Mouse (Mus musculus) neural tube, embryonic 13.5 days (tissue): ENCODE data around the gene Itpripl2. TPM values are rescaled to one million over a fixed set of nuclear protein-coding genes. Genes with fewer than 3 reads are reported as not detected.
A peak's percentile ranks its signal among the peaks of the same experiment; 100 is the strongest.

Experiments
- ATAC-seq: fragments of 200-750 bp; cut with Nextera tagmentation; 2 replicates; pipeline ENCODE4 v1.8.0; 2017; ENCODE audit warnings: low read depth, mild to moderate bottlenecking, moderate TSS enrichment, moderate library complexity
- H3K27ac ChIP-seq: fragments of 300-500 bp; sonication (generic); replicated peaks from 2 replicates; pipeline ENCODE4 v1.5.1; 2015; ENCODE audit warnings: moderate library complexity, mild to moderate bottlenecking, inconsistent platforms
- H3K27me3 ChIP-seq: fragments of 300-500 bp; sonication (generic); 2 replicates; pipeline ENCODE4 v1.6.1; 2015; ENCODE audit warnings: mild to moderate bottlenecking, inconsistent platforms
- H3K36me3 ChIP-seq: fragments of 300-500 bp; sonication (generic); 2 replicates; pipeline ENCODE4 v1.6.1; 2015; ENCODE audit warnings: mild to moderate bottlenecking, inconsistent platforms
- H3K4me1 ChIP-seq: fragments of 300-500 bp; sonication (generic); replicated peaks from 2 replicates; pipeline ENCODE4 v1.6.1; 2015; ENCODE audit warnings: inconsistent platforms
- H3K4me2 ChIP-seq: fragments of 300-500 bp; sonication (generic); 2 replicates; pipeline ENCODE4 v1.6.1; 2015; ENCODE audit warnings: inconsistent platforms, mild to moderate bottlenecking, moderate library complexity
- H3K4me3 ChIP-seq: fragments of 300-500 bp; sonication (generic); 2 replicates; pipeline ENCODE4 v1.5.1; 2015; ENCODE audit warnings: mild to moderate bottlenecking, inconsistent platforms
- H3K9ac ChIP-seq: fragments of 300-500 bp; sonication (generic); 2 replicates; pipeline ENCODE4 v1.6.1; 2015; ENCODE audit warnings: moderate library complexity, mild to moderate bottlenecking, inconsistent platforms
- H3K9me3 ChIP-seq: fragments of 300-500 bp; sonication (generic); 2 replicates; pipeline ENCODE4 v1.6.1; 2016; ENCODE audit warnings: inconsistent platforms
- WGBS: fragments of 180-500 bp; shearing (Covaris S2); methylation state at CpG from one replicate; pipeline ENCODE4 v1.1.7; 2015; 5-methylcytosine and 5-hydroxymethylcytosine counted together
- polyA plus RNA-seq: library from polyadenylated mRNA; unstranded; fragments of >200 nt; fragmentation: Nextera tagmentation; extraction: Ambion mirVana; gene quantifications from 2 replicates; pipeline ENCODE4 v1.2.1, GENCODE M21; 2015

Gene Itpripl2
- polyA plus RNA-seq, 1 experiment from 2014 or later, result 1.6 TPM

- Histone ChIP-seq H3K4me3 (no peak overlapping the region), H3K9ac (no peak overlapping the region), H3K4me1 (no peaks in the 10 kb centered on the region), H3K27me3 (no peaks in the 10 kb centered on the region), H3K4me2 (no peak overlapping the region), H3K27ac (no peak overlapping the region), H3K36me3 (no peaks in the 10 kb centered on the region), H3K9me3 (no peaks in the 10 kb centered on the region)
- WGBS, result 72% methylated on average over 8 of the region's 8 CpGs
- no peak for ATAC-seq
Observed at GRCm38 (mm10) chr7:118502333-118502732, 10.6 kb upstream of the Itpripl2 start.

- no peak for ATAC-seq
- no peak overlapping the region for H3K4me3 ChIP-seq
- WGBS, result 82% methylated on average over 7 of the region's 7 CpGs
- no peaks in the 10 kb centered on the region for H3K4me1 ChIP-seq
- H3K36me3 ChIP-seq, result no peaks in the 10 kb centered on the region
- H3K27me3 ChIP-seq, result no peaks in the 10 kb centered on the region
- H3K4me2 ChIP-seq, result no peak overlapping the region
- H3K9ac ChIP-seq, result no peak overlapping the region
- H3K9me3 ChIP-seq, result no peaks in the 10 kb centered on the region
- no peak overlapping the region for H3K27ac ChIP-seq
Observed at GRCm38 (mm10) chr7:118499784-118500435, 8.1 kb upstream of the Itpripl2 start.

DNA sequence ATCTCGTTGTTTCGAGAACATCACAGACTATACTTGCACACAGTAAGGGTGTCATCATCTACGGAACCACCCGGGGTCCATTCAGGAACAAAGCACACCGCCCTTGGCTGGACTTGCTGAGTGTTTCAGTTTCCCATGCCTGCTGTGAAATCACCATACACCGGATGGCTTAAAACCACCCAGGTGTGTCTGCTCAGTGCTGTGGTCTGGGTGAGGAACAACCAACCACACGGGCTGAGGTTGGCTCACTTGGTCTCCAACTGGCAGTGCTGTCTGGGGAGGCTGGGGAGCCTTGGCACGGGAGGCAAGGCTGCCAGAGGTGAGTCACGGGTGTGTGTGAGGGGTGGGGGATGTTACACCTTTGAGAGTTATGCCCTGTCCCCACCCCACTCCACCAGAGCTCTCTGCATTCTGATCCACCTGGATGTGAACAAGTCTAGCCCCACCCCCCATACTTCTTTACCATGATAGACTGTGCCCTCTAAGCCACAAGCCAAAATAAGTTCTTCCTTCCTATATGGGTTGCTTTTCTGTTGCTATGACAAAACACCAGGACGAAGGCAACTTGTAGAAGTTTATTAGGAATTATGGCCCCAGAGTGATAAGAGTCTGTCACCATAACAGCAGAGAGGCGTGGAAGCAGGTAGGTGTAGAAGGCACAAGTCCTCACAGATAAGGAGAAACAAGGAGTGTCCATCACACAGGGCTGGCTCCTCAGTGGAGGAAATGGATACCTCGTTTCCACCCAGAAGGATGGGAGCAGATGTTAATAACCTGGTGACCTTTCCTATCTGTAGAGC is 7.4 kb upstream of the Itpripl2 start:
- WGBS, result 87% methylated on average over 12 of the region's 12 CpGs

DNA sequence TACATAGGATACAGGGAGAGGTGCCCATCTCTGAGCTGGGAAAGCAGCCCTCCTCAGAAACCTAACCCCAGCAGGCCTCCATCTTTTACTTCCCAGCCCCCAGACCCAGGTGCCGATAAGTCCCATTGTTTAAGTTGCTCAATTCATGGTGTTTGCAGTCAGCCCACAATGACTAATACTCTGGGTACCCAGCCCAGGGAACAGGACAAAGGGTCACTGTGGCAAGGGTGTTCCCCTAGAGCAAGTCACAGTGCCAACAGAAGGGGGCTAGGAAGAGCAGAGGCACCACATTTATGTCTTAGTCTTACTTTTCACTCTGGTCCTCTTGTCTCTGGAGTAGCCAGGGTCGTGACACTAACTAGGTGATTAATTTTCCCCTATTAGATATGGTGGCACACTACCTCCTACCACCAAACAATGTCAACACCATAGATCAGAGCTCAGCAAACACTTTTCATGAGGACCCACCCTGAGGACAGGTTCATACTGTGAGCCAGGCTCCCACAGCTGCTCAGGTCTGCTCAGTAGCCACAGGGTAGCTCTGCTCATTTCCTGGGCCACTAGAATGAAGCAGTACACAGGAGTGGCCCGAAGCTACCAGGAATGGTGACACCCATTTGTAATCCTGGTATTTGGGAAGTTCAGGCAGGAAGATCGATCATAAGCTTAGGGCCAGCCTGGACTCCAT is 3.3 kb upstream of the Itpripl2 start:
- Histone ChIP-seq H3K4me3 (no peak overlapping the region), H3K4me2 (no peak overlapping the region), H3K9ac (no peak overlapping the region), H3K9me3 (no peaks in the 10 kb centered on the region), H3K27ac (no peak overlapping the region), H3K4me1 (peaks cover 20% of the 10 kb centered on the region), H3K27me3 (peaks cover 34% of the 10 kb centered on the region), H3K36me3 (no peaks in the 10 kb centered on the region)
- ATAC-seq, result no peak
- WGBS, result 80% methylated on average over 4 of the region's 4 CpGs

More for the DNA sequence above, 7.4 kb upstream of the Itpripl2 start:
- no peak overlapping the region for H3K4me2 ChIP-seq
- no peak overlapping the region for H3K9ac ChIP-seq
- no peaks in the 10 kb centered on the region for H3K4me1 ChIP-seq
- no peak overlapping the region for H3K4me3 ChIP-seq
- ATAC-seq, result no peak
- no peak overlapping the region for H3K27ac ChIP-seq
- H3K36me3 ChIP-seq, result no peaks in the 10 kb centered on the region
- H3K27me3 ChIP-seq, result no peaks in the 10 kb centered on the region
- no peaks in the 10 kb centered on the region for H3K9me3 ChIP-seq

DNA sequence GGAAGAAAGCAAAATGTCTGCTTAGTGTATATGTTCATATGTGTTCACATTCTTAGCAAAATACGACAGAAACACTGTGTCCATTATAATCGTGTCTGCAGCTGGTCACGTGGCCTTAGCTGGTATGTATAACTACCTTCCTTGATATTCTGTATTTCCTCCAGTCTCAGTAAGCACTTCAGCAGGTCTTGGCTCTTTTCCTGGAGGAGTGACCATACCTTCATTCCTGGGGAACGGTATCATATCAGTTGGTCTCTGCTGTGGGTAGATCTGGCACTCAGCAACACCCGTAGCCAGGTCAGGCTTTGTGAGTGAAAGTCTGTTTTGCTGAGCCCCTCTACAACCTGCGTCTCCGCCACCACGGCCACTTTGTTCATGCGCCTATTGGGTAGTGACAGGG is 2.1 kb upstream of the Itpripl2 start:
- no peak overlapping the region for H3K27ac ChIP-seq
- no peak overlapping the region for H3K4me3 ChIP-seq
- WGBS, result 89% methylated on average over 9 of the region's 9 CpGs
- H3K9ac ChIP-seq, result no peak overlapping the region
- no peak for ATAC-seq
- no peaks in the 10 kb centered on the region for H3K9me3 ChIP-seq
- no peak overlapping the region for H3K4me2 ChIP-seq
- peaks cover 26% of the 10 kb centered on the region for H3K4me1 ChIP-seq
- peaks cover 45% of the 10 kb centered on the region for H3K27me3 ChIP-seq
- no peaks in the 10 kb centered on the region for H3K36me3 ChIP-seq

- no peaks in the 10 kb centered on the region for H3K36me3 ChIP-seq
- H3K9ac ChIP-seq, result peak overlapping the region; percentile 73
- peak; percentile 58 for ATAC-seq
- H3K27me3 ChIP-seq, result peaks cover 59% of the 10 kb centered on the region
- H3K4me3 ChIP-seq, result peak overlapping the region; percentile 55
- H3K4me1 ChIP-seq, result peaks cover 39% of the 10 kb centered on the region
- 3% methylated on average over 58 of the region's 67 CpGs for WGBS
- H3K27ac ChIP-seq, result no peak overlapping the region
- H3K4me2 ChIP-seq, result peak overlapping the region; percentile 79
- H3K9me3 ChIP-seq, result no peaks in the 10 kb centered on the region
Observed at GRCm38 (mm10) chr7:118490666-118491430, 927 bp downstream of the Itpripl2 start.

DNA sequence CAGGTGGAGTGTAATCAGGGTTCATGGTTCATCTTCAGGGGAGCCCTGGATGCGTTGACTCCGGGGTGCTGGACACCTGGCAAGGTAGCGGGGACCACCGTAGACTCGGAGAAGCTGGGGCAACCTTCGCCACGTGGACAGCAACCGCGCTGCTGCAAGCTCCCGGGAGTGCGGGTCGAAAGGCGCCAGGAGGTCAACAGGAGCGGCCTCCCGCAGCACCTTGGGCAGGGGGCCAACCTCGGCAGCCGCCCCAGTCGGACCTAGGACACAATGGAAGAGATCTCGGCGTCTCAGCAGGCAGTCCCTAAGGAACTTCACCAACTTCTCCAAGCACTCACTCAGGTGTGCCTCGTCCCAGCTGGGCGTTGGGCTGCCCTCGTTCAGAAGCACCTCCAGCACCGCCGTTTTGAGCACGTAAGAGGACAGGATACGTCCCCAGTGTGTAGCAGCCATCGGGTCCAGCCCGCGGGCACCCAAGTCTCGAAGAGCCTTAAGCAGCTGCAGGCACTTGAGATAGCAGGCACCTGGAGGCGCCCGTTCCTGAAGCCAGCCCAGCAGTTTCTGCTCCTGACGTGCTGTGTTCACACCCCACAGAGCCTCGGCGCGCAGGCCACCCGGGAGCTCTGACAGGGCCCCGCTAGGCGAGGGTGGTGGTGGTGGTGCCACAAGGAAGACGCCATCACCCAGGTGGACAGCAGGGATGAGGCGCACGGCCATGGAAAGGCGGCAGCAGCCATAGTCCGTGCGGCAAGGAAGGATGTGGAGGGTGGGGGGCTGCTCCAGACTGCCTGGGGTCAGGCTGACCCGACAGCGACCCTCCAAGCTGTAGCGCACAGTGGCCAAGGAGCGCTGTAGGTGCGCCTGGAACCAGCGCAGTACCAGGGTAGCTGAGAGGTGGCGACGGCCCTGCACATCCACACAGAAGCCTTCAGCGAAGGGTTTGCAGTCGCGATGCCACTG is 1.8 kb downstream of the Itpripl2 start:
- ATAC-seq, result peak; percentile 24; the same call in 1 of the 2 replicates
- peak overlapping the region; percentile 79 for H3K4me2 ChIP-seq

GRCm38 (mm10) chr7:118488060-118488664 is 3.6 kb downstream of the Itpripl2 start:
- Histone ChIP-seq H3K4me2 (peak overlapping the region; percentile 25), H3K9me3 (no peaks in the 10 kb centered on the region), H3K4me1 (peaks cover 39% of the 10 kb centered on the region), H3K4me3 (no peak overlapping the region), H3K27me3 (peaks cover 56% of the 10 kb centered on the region), H3K9ac (no peak overlapping the region), H3K36me3 (no peaks in the 10 kb centered on the region), H3K27ac (no peak overlapping the region)
- WGBS, result 27% methylated on average over 8 of the region's 8 CpGs
- no peak for ATAC-seq

More for the DNA sequence above, 1.8 kb downstream of the Itpripl2 start:
- 15% methylated on average over 57 of the region's 57 CpGs for WGBS
- H3K27ac ChIP-seq, result no peak overlapping the region
- H3K4me3 ChIP-seq, result peak overlapping the region; percentile 55
- no peak overlapping the region for H3K9ac ChIP-seq
- no peaks in the 10 kb centered on the region for H3K36me3 ChIP-seq
- H3K27me3 ChIP-seq, result peaks cover 59% of the 10 kb centered on the region
- H3K4me1 ChIP-seq, result peaks cover 39% of the 10 kb centered on the region
- H3K9me3 ChIP-seq, result no peaks in the 10 kb centered on the region

GRCm38 (mm10) chr7:118486917-118487316 is 4.9 kb downstream of the Itpripl2 start:
- ATAC-seq, result no peak
- 65% methylated on average over 5 of the region's 5 CpGs for WGBS
- Histone ChIP-seq H3K9ac (no peak overlapping the region), H3K27ac (no peak overlapping the region), H3K36me3 (no peaks in the 10 kb centered on the region), H3K4me3 (no peak overlapping the region), H3K27me3 (peaks cover 43% of the 10 kb centered on the region), H3K4me2 (no peak overlapping the region), H3K4me1 (peaks cover 38% of the 10 kb centered on the region), H3K9me3 (no peaks in the 10 kb centered on the region)

- Histone ChIP-seq H3K4me1 (peaks cover 12% of the 10 kb centered on the region), H3K4me2 (no peak overlapping the region), H3K9ac (no peak overlapping the region), H3K27ac (no peak overlapping the region), H3K4me3 (no peak overlapping the region), H3K36me3 (no peaks in the 10 kb centered on the region), H3K9me3 (no peaks in the 10 kb centered on the region), H3K27me3 (peaks cover 15% of the 10 kb centered on the region)
- no peak for ATAC-seq
- WGBS, result 96% methylated on average over 1 of the region's 1 CpGs
Observed at GRCm38 (mm10) chr7:118483996-118484395, 7.8 kb downstream of the Itpripl2 start.
